Mouse (Mus musculus): ENCODE measurements at regions not wholly inside any gene's neighbourhood (a gene's known extent, or its start where the extent isn't known, plus 50 kb on each side); places are given as distances from the start of the nearest gene placed in this dataset.

- DNase-seq (ENCODE audit: low read depth in 3 of 3, low spot score in 3 of 3) (no peak), ATAC-seq (ENCODE audit: insufficient read depth) (no peak)
- Histone ChIP-seq H3K4me3 (ENCODE audit: insufficient read depth in 1 of 2, low read depth in 2 of 2, low read length in 2 of 2) (no peak overlapping the region), H3K4me2 (ENCODE audit: low read depth) (no peak overlapping the region), H3K27ac (no peak overlapping the region), H3K4me1 (replicated peaks; ENCODE audit: control insufficient read depth in 2 of 2, insufficient read depth in 2 of 2, low read length in 1 of 2) (peaks cover 8 to 24% of the 10 kb centered on the region in 2 experiments), H3K9ac (replicated peaks) (no peak overlapping the region), H3K27me3 (ENCODE audit: control insufficient read depth, insufficient read depth, low read length) (no peaks in the 10 kb centered on the region; the same call in 1 of the 2 replicates), H3K36me3 (replicated peaks; ENCODE audit: control insufficient read depth, insufficient read depth, low read depth) (no peaks in the 10 kb centered on the region), H3K9me3 (ENCODE audit: control insufficient read depth, low read length) (no peaks in the 10 kb centered on the region)
- WGBS (ENCODE audit: insufficient replicate concordance): 43% methylated on average over 15 of the region's 15 CpGs
- TF ChIP-seq EP300 (IDR thresholded peaks at IDR 0.05; ENCODE audit: low read depth) (no peak), CTCF (IDR thresholded peaks at IDR 0.05; ENCODE audit: low read depth) (no peak)
These were observed 74.3 kb upstream of the Irx3 start for GRCm38 (mm10) chr8:91876161-91876560.

GRCm38 (mm10) chr8:91873232-91873631 is 71.4 kb upstream of the Irx3 start:
- H3K36me3 ChIP-seq (replicated peaks; ENCODE audit: control insufficient read depth, insufficient read depth, low read depth): no peaks in the 10 kb centered on the region
- H3K27me3 ChIP-seq (ENCODE audit: control insufficient read depth, insufficient read depth, low read length): no peaks in the 10 kb centered on the region; the same call in 1 of the 2 replicates
- ATAC-seq (ENCODE audit: insufficient read depth) (no peak), DNase-seq (ENCODE audit: low read depth in 3 of 3, low spot score in 3 of 3) (no peak)
- H3K4me2 ChIP-seq (ENCODE audit: low read depth): peak overlapping the region; percentile 44
- H3K4me1 ChIP-seq (replicated peaks; ENCODE audit: control insufficient read depth in 2 of 2, insufficient read depth in 2 of 2, low read length in 1 of 2): peaks cover 8 to 25% of the 10 kb centered on the region in 2 experiments
- H3K4me3 ChIP-seq (ENCODE audit: insufficient read depth in 1 of 2, low read depth in 2 of 2, low read length in 2 of 2): no peak overlapping the region
- H3K9me3 ChIP-seq (ENCODE audit: control insufficient read depth, low read length): no peaks in the 10 kb centered on the region
- no peak overlapping the region; the same call in 1 of the 2 replicates for H3K9ac ChIP-seq (replicated peaks)
- TF ChIP-seq CTCF (IDR thresholded peaks at IDR 0.05; ENCODE audit: low read depth): no peak
- no peak for TF ChIP-seq EP300 (IDR thresholded peaks at IDR 0.05; ENCODE audit: low read depth)
- WGBS (ENCODE audit: insufficient replicate concordance): 61% methylated on average over 5 of the region's 5 CpGs
- H3K27ac ChIP-seq: peak overlapping the region; percentile 56; the same call in 1 of the 2 replicates

GRCm38 (mm10) chr8:91872278-91873115 is 70.6 kb upstream of the Irx3 start:
- DNase-seq (ENCODE audit: low read depth in 3 of 3, low spot score in 3 of 3): peak; percentile 61 to 70 (median 69)

GRCm38 (mm10) chr8:91867069-91867468 is 65.2 kb upstream of the Irx3 start:
- H3K4me2 ChIP-seq (ENCODE audit: low read depth): no peak overlapping the region
- no peak for DNase-seq (ENCODE audit: low read depth in 3 of 3, low spot score in 3 of 3)
- 9% methylated on average over 7 of the region's 7 CpGs for WGBS (ENCODE audit: insufficient replicate concordance)
- H3K27me3 ChIP-seq (ENCODE audit: control insufficient read depth, insufficient read depth, low read length): peaks cover 10% of the 10 kb centered on the region
- H3K27ac ChIP-seq: no peak overlapping the region
- H3K36me3 ChIP-seq (replicated peaks; ENCODE audit: control insufficient read depth, insufficient read depth, low read depth): no peaks in the 10 kb centered on the region
- H3K4me3 ChIP-seq (ENCODE audit: insufficient read depth in 1 of 2, low read depth in 2 of 2, low read length in 2 of 2): no peak overlapping the region
- H3K9ac ChIP-seq (replicated peaks): no peak overlapping the region
- TF ChIP-seq CTCF (IDR thresholded peaks at IDR 0.05; ENCODE audit: low read depth): no peak
- TF ChIP-seq EP300 (IDR thresholded peaks at IDR 0.05; ENCODE audit: low read depth): no peak
- no peak for ATAC-seq (ENCODE audit: insufficient read depth)
- H3K4me1 ChIP-seq (replicated peaks; ENCODE audit: control insufficient read depth in 2 of 2, insufficient read depth in 2 of 2, low read length in 1 of 2): peaks cover 2 to 10% of the 10 kb centered on the region in 2 experiments
- H3K9me3 ChIP-seq (ENCODE audit: control insufficient read depth, low read length): no peaks in the 10 kb centered on the region

More at GRCm38 (mm10) chr8:91872278-91873115, 70.6 kb upstream of the Irx3 start:
- peak overlapping the region in 1 of 2 experiments; percentile 0; a peak in 1 of 4 replicates for H3K4me3 ChIP-seq (ENCODE audit: insufficient read depth in 1 of 2, low read depth in 2 of 2, low read length in 2 of 2)
- no peaks in the 10 kb centered on the region for H3K36me3 ChIP-seq (replicated peaks; ENCODE audit: control insufficient read depth, insufficient read depth, low read depth)
- peak overlapping the region; percentile 56 for H3K27ac ChIP-seq
- no peaks in the 10 kb centered on the region; the same call in 1 of the 2 replicates for H3K27me3 ChIP-seq (ENCODE audit: control insufficient read depth, insufficient read depth, low read length)
- peak; percentile 96 for ATAC-seq (ENCODE audit: insufficient read depth)
- peaks cover 8 to 25% of the 10 kb centered on the region in 2 experiments for H3K4me1 ChIP-seq (replicated peaks; ENCODE audit: control insufficient read depth in 2 of 2, insufficient read depth in 2 of 2, low read length in 1 of 2)
- H3K9me3 ChIP-seq (ENCODE audit: control insufficient read depth, low read length): no peaks in the 10 kb centered on the region
- 11% methylated on average over 29 of the region's 29 CpGs for WGBS (ENCODE audit: insufficient replicate concordance)
- TF ChIP-seq CTCF (IDR thresholded peaks at IDR 0.05; ENCODE audit: low read depth) (peak; percentile 29; the same call in 1 of the 2 replicates), EP300 (IDR thresholded peaks at IDR 0.05; ENCODE audit: low read depth) (peak; percentile 64; the same call in 1 of the 2 replicates)
- peak overlapping the region; percentile 44 for H3K4me2 ChIP-seq (ENCODE audit: low read depth)
- H3K9ac ChIP-seq (replicated peaks): peak overlapping the region; percentile 5; the same call in 1 of the 2 replicates

GRCm38 (mm10) chr8:91866076-91866475 is 64.2 kb upstream of the Irx3 start:
- TF ChIP-seq CTCF (IDR thresholded peaks at IDR 0.05; ENCODE audit: low read depth): no peak
- no peak for TF ChIP-seq EP300 (IDR thresholded peaks at IDR 0.05; ENCODE audit: low read depth)
- H3K4me2 ChIP-seq (ENCODE audit: low read depth): no peak overlapping the region
- no peak overlapping the region for H3K27ac ChIP-seq
- H3K4me3 ChIP-seq (ENCODE audit: insufficient read depth in 1 of 2, low read depth in 2 of 2, low read length in 2 of 2): no peak overlapping the region
- H3K9ac ChIP-seq (replicated peaks): no peak overlapping the region
- H3K4me1 ChIP-seq (replicated peaks; ENCODE audit: control insufficient read depth in 2 of 2, insufficient read depth in 2 of 2, low read length in 1 of 2): peaks cover 0 to 2% of the 10 kb centered on the region in 2 experiments; a peak in 1 of 4 replicates
- H3K36me3 ChIP-seq (replicated peaks; ENCODE audit: control insufficient read depth, insufficient read depth, low read depth): no peaks in the 10 kb centered on the region
- DNase-seq (ENCODE audit: low read depth in 3 of 3, low spot score in 3 of 3): no peak
- ATAC-seq (ENCODE audit: insufficient read depth): no peak
- WGBS (ENCODE audit: insufficient replicate concordance): 65% methylated on average over 7 of the region's 7 CpGs
- H3K9me3 ChIP-seq (ENCODE audit: control insufficient read depth, low read length): no peaks in the 10 kb centered on the region
- H3K27me3 ChIP-seq (ENCODE audit: control insufficient read depth, insufficient read depth, low read length): peaks cover 10% of the 10 kb centered on the region
